Mouse (Mus musculus): ENCODE data around the gene Plxna4. TPM values are rescaled to one million over a fixed set of nuclear protein-coding genes. Genes with fewer than 3 reads are reported as not detected.

Plxna4 gene
- polyA plus RNA-seq, 1 experiment from 2014 or later: 4.3 TPM

DNA sequence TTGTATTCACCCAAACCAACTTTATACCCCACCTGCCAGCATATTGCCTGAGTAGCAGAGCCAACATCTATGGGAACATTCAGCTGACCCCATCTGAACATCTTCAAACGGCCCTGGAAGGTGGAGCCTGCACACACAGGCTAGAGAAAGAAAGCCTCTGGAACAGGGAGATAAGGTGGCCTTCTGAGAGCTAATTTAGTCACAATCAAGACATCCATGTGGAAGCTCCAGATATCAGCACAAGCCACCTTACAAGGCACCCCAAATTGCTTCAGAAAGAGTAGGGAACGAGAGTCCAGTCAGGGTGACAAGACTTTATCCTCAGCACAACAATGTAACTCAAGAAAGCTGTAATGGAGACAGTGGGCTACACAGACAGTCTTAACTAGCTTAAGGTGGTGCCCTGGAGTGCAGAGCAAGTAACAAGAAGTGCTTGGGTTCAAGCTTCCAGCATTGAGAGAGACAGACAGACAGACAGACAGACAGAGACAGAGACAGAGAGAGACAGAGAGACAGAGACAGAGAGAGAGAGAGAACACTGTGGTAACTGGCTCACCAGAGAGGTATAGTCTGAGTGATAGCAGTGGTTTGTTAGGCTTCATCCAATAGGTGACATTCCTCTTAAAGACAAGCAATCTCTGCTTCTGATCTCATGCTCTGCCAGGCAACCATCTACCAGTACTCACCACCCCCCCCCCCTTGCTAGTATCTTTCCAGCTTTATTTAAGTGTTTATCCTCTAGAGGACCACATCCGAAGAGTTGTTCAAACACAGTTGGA, 53.8 kb downstream of the Plxna4 start:
- Histone ChIP-seq H3K4me2 (no peak overlapping the region), H3K27me3 (no peaks in the 10 kb centered on the region), H3K9me3 (no peaks in the 10 kb centered on the region), H3K27ac (no peak overlapping the region), H3K4me1 (peaks cover 3% of the 10 kb centered on the region; the same call in 1 of the 2 replicates), H3K36me3 (no peaks in the 10 kb centered on the region), H3K4me3 (no peak overlapping the region), H3K9ac (no peak overlapping the region)
- WGBS: 75% methylated on average over 3 of the region's 3 CpGs
- no peak for ATAC-seq (ENCODE audit: insufficient number of reproducible peaks, low FRiP score, low TSS enrichment, low read depth)

DNA sequence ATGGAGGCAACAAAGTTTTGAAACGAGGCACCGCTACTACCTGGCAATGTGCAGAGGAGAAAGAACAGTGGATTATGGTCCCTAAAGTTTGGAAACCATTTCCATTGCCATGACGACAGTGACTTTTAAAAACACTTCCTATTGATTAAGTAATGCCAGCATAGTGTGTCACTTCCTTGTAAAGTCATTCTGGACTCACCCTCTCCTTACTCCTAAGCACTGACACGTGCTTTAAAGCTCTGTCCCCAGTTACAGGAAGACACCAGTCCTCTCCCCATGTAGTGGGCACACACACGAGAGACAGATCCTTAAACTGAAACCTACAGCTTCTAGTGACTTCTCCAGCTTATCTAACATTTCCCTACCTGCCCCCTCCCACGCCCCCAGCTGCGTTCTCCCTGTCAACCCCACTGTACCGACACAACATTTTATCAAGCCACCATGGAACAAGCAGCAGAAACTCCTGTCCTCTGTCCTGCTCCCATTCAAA, 59.9 kb downstream of the Plxna4 start:
- 0 out of 2 replicates have a peak, but pooled peaks cover 2% of the 10 kb centered on the region for H3K4me1 ChIP-seq
- H3K4me2 ChIP-seq: no peak overlapping the region
- ATAC-seq (ENCODE audit: insufficient number of reproducible peaks, low FRiP score, low TSS enrichment, low read depth): no peak
- H3K27ac ChIP-seq: no peak overlapping the region
- H3K27me3 ChIP-seq: no peaks in the 10 kb centered on the region
- H3K4me3 ChIP-seq: no peak overlapping the region
- 65% methylated on average over 8 of the region's 8 CpGs for WGBS
- H3K9ac ChIP-seq: no peak overlapping the region
- H3K36me3 ChIP-seq: no peaks in the 10 kb centered on the region
- H3K9me3 ChIP-seq: no peaks in the 10 kb centered on the region

DNA sequence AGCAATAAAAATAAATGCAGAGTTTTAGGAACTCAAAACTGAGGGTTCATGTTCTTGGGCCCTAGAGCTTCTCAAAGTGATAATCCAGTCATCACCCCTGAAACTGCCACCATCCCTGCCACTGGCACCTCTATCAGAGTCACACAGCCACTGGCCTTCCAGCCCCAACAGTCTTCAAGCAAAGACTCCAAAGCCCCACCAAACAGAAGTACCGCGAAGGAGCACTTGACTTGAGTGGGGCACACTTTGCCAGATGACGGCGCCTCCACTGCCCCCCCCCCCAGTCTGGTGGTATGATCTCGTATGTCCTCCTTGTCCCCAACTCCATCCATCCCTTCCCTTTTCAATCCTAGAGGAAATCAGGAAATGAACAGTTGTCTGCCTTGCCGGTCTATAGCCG, 60.5 kb downstream of the Plxna4 start:
- ATAC-seq (ENCODE audit: insufficient number of reproducible peaks, low FRiP score, low TSS enrichment, low read depth): no peak

DNA sequence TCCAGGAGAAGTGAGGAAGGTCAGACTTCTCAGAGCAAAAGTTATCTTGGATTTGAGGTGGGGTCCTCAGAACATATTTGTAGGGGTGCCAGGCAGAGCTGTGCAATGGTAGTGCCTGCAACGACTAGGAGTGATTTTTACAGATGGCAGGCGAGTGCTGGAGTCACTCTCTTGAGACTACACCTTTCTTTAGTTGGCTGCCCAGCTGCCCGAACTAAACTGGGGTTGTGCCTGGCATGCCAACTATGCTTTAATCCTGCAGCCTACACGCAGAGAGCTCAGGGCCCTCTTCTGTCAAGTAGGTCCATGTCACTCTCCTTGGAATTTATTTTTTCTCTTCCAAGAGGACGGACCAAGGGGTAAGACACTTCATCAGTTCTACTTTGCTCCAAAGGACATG, 61.2 kb downstream of the Plxna4 start:
- no peaks in the 10 kb centered on the region for H3K9me3 ChIP-seq
- no peak overlapping the region for H3K27ac ChIP-seq
- H3K4me2 ChIP-seq: no peak overlapping the region
- 61% methylated on average over 5 of the region's 5 CpGs for WGBS
- H3K27me3 ChIP-seq: no peaks in the 10 kb centered on the region
- no peaks in the 10 kb centered on the region for H3K36me3 ChIP-seq
- H3K4me1 ChIP-seq: 0 out of 2 replicates have a peak, but pooled peaks cover 2% of the 10 kb centered on the region
- H3K9ac ChIP-seq: no peak overlapping the region
- H3K4me3 ChIP-seq: no peak overlapping the region
- ATAC-seq (ENCODE audit: insufficient number of reproducible peaks, low FRiP score, low TSS enrichment, low read depth): no peak

More for the DNA sequence above, 60.5 kb downstream of the Plxna4 start:
- Histone ChIP-seq H3K36me3 (no peaks in the 10 kb centered on the region), H3K27me3 (no peaks in the 10 kb centered on the region), H3K9ac (no peak overlapping the region), H3K4me2 (no peak overlapping the region), H3K9me3 (no peaks in the 10 kb centered on the region), H3K4me3 (no peak overlapping the region), H3K27ac (no peak overlapping the region), H3K4me1 (0 out of 2 replicates have a peak, but pooled peaks cover 2% of the 10 kb centered on the region)
- 72% methylated on average over 7 of the region's 7 CpGs for WGBS

DNA sequence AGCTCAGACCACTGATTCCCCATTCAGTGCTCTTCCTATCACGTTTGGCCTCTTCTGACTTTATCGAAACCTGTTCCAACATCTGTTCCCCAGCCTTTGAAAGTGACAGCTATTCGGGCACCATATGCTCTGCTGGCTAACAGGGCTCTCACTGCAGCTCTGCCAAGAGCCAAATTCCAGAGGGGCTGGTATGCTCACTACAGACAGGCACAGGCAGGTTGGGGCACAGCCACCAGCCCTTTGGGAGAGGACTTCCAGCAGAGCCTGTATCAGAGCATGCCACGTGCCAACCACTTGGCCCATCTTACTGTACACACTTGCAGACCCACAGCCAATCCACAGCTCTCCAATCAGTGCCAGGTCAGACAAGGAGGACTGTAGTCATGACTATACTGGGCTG, 67.9 kb downstream of the Plxna4 start:
- Histone ChIP-seq H3K4me3 (no peak overlapping the region), H3K27ac (no peak overlapping the region), H3K9ac (no peak overlapping the region), H3K4me1 (no peaks in the 10 kb centered on the region), H3K9me3 (no peaks in the 10 kb centered on the region), H3K27me3 (no peaks in the 10 kb centered on the region), H3K4me2 (no peak overlapping the region), H3K36me3 (no peaks in the 10 kb centered on the region)
- 54% methylated on average over 4 of the region's 4 CpGs for WGBS
- ATAC-seq (ENCODE audit: insufficient number of reproducible peaks, low FRiP score, low TSS enrichment, low read depth): no peak

DNA sequence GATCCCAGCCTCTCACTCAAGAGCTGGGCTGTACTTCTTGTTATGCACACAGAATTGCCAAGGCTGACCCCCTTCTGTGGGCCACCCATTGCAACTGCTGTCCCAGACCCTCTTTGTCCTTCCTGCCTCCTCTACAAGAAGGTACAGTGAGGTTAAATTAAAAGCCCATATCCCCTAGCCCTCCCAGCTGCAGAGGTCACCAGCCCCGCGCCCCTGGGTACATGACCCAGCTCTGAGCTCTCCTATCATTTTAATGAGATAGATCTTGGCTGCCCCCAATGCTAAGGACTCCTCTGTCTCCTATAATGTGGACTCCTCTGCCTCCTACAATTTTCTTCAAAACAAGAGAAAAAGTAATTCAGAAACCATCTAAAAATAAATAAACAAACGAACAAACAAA, 69.4 kb downstream of the Plxna4 start:
- Histone ChIP-seq H3K36me3 (no peaks in the 10 kb centered on the region), H3K9ac (no peak overlapping the region), H3K4me3 (no peak overlapping the region), H3K4me2 (no peak overlapping the region), H3K27me3 (no peaks in the 10 kb centered on the region), H3K4me1 (no peaks in the 10 kb centered on the region), H3K27ac (no peak overlapping the region), H3K9me3 (no peaks in the 10 kb centered on the region)
- no peak for ATAC-seq (ENCODE audit: insufficient number of reproducible peaks, low FRiP score, low TSS enrichment, low read depth)
- WGBS: 91% methylated on average over 3 of the region's 3 CpGs

DNA sequence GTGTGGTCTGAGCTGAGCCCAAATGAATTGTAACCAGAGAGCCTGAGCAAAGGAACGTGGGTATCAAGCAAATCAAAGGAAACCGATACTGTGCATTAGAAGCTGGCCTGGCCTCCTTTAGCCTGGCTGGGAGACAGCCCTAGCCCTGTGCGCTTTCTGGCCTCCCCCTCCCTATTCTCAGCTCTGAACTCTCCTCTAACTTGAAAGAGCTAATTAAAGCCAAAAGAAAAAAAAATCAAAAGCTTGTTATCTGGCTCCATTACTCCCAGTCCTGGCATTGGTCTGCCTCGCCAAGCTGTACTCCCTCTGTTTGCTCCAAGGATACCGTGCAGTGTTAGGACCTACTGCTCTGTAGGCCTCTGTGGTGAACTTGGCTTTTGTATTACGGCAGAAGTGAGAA, 73.9 kb downstream of the Plxna4 start:
- H3K27ac ChIP-seq: no peak overlapping the region
- no peaks in the 10 kb centered on the region for H3K4me1 ChIP-seq
- no peaks in the 10 kb centered on the region for H3K27me3 ChIP-seq
- ATAC-seq (ENCODE audit: insufficient number of reproducible peaks, low FRiP score, low TSS enrichment, low read depth): no peak
- H3K4me3 ChIP-seq: no peak overlapping the region
- WGBS: 49% methylated on average over 6 of the region's 6 CpGs
- no peak overlapping the region for H3K9ac ChIP-seq
- no peak overlapping the region for H3K4me2 ChIP-seq
- H3K9me3 ChIP-seq: no peaks in the 10 kb centered on the region
- no peaks in the 10 kb centered on the region for H3K36me3 ChIP-seq

DNA sequence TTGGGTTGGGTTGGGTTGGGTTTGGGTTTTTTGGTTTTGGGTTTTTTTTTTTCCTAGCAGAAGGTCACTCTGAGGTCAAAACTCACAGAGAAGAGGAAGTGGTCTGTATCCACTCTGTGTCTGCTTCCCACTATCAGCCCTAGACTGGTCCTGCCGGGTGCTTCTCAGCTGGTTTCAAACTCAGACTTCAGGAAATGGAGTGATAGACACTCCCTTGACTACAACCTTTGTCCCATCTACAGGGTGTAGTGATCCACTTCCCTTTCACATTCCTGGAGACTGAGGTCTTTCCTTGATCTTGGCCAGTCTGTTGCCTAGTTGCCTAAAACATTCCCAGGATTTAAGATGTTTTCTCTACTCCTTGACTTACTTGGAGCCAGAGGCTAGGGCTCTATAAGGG, 76.0 kb downstream of the Plxna4 start:
- no peaks in the 10 kb centered on the region for H3K27me3 ChIP-seq
- ATAC-seq (ENCODE audit: insufficient number of reproducible peaks, low FRiP score, low TSS enrichment, low read depth): no peak
- WGBS: 65% methylated on average over 1 of the region's 1 CpGs

DNA sequence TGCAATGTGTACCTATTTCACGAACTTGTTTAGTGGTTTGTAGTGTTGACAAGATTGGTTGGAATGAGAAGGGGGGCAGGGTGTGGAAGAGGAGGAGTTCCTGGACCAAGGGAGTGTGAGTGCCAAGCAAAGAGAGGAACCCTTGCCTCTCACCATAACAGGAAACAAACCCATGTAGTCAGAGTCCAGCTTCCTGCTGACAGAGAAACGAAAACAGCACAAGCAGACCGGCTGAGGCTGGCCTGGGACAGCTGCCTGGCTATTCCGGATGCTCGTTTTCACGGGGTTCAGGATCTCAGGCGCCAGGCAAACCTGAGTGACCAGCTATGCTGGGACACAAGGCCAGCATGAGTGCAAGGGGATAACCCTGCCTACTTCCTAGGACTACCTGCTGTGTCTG, 77.1 kb downstream of the Plxna4 start:
- ATAC-seq (ENCODE audit: insufficient number of reproducible peaks, low FRiP score, low TSS enrichment, low read depth): no peak
- 65% methylated on average over 7 of the region's 7 CpGs for WGBS

More for the DNA sequence above, 76.0 kb downstream of the Plxna4 start:
- no peaks in the 10 kb centered on the region for H3K4me1 ChIP-seq
- H3K36me3 ChIP-seq: no peaks in the 10 kb centered on the region
- H3K27ac ChIP-seq: no peak overlapping the region
- no peak overlapping the region for H3K4me3 ChIP-seq
- H3K9me3 ChIP-seq: no peaks in the 10 kb centered on the region
- H3K9ac ChIP-seq: no peak overlapping the region
- no peak overlapping the region for H3K4me2 ChIP-seq

DNA sequence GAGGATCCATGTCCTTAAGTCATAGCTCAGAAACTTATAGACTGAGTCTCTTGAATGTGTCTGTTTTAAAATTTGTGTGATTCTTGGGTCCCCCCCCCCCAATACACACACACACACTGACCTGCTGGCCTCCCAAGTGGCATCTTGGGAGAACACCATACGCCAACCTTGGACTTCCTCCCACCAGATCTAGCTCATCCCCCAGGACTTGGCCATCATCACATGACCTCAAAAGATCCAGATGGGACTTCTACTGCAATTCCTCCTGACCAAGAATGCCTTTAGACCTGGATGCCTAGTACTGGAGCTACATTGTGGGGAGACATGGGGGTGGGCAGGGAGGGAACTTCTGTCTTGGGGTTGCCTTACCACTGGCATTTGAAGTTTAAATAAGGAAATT, 77.5 kb downstream of the Plxna4 start:
- H3K36me3 ChIP-seq: no peaks in the 10 kb centered on the region
- H3K9me3 ChIP-seq: no peaks in the 10 kb centered on the region
- H3K4me2 ChIP-seq: no peak overlapping the region
- no peak overlapping the region for H3K27ac ChIP-seq
- H3K4me1 ChIP-seq: no peaks in the 10 kb centered on the region
- no peak for ATAC-seq (ENCODE audit: insufficient number of reproducible peaks, low FRiP score, low TSS enrichment, low read depth)
- H3K27me3 ChIP-seq: no peaks in the 10 kb centered on the region
- 89% methylated on average over 1 of the region's 1 CpGs for WGBS
- no peak overlapping the region for H3K9ac ChIP-seq
- H3K4me3 ChIP-seq: no peak overlapping the region

More for the DNA sequence above, 77.1 kb downstream of the Plxna4 start:
- no peaks in the 10 kb centered on the region for H3K4me1 ChIP-seq
- no peaks in the 10 kb centered on the region for H3K27me3 ChIP-seq
- H3K4me2 ChIP-seq: no peak overlapping the region
- H3K27ac ChIP-seq: peak overlapping the region; percentile 18; the same call in 1 of the 2 replicates
- no peak overlapping the region for H3K4me3 ChIP-seq
- no peak overlapping the region for H3K9ac ChIP-seq
- no peaks in the 10 kb centered on the region for H3K9me3 ChIP-seq
- no peaks in the 10 kb centered on the region for H3K36me3 ChIP-seq

DNA sequence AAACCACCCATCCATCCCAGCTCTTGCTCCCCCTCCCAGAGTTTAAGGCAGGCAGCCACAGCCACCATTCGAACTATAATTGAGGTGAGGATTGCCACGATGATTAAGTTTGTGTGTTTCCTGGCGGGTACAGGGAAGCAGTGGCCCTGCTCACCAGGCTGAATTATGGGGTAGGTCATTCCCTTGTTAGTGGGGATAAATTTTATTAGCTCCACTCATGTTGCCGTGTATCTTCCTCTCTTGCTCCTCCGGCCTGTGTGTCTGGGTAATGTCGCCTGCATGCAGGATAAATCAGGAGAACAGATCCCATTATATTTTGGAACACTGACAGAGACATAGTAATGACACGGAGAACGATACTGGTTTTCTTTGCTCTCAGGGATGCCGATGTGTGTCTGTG, 78.9 kb downstream of the Plxna4 start:
- WGBS: 54% methylated on average over 9 of the region's 9 CpGs
- no peak for ATAC-seq (ENCODE audit: insufficient number of reproducible peaks, low FRiP score, low TSS enrichment, low read depth)
- no peak overlapping the region for H3K27ac ChIP-seq
- H3K4me3 ChIP-seq: no peak overlapping the region
- H3K4me2 ChIP-seq: no peak overlapping the region
- no peaks in the 10 kb centered on the region for H3K9me3 ChIP-seq
- H3K4me1 ChIP-seq: no peaks in the 10 kb centered on the region
- no peaks in the 10 kb centered on the region for H3K36me3 ChIP-seq
- no peaks in the 10 kb centered on the region for H3K27me3 ChIP-seq
- no peak overlapping the region for H3K9ac ChIP-seq

DNA sequence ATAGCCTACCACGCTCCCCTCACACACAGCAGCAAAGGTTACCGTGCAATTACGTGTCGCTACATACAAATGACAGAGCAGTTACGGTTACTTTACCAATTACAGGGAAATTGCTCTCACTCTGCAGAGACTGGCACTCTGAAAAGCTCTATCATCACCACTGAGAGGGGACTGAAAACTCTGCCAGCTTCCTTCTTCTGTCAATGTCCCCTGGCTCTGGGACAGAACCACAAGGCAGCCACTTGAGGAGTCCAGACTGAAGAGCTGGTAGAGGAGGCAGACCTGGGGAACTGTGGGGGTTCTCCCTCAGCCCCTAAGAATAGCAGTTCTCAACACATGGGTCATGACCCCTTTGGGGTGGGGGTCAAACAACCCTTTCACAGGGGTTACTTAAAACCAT, 83.0 kb downstream of the Plxna4 start:
- H3K27me3 ChIP-seq: no peaks in the 10 kb centered on the region

More for the DNA sequence above, 83.0 kb downstream of the Plxna4 start:
- no peak for ATAC-seq (ENCODE audit: insufficient number of reproducible peaks, low FRiP score, low TSS enrichment, low read depth)
- Histone ChIP-seq H3K4me1 (no peaks in the 10 kb centered on the region), H3K9ac (no peak overlapping the region), H3K4me2 (no peak overlapping the region), H3K27ac (no peak overlapping the region), H3K36me3 (no peaks in the 10 kb centered on the region), H3K9me3 (no peaks in the 10 kb centered on the region), H3K4me3 (no peak overlapping the region)
- 78% methylated on average over 5 of the region's 5 CpGs for WGBS

All from limb, embryonic 15.5 days (tissue).